Mouse (Mus musculus): ENCODE data around the gene Washc3. TPM values are rescaled to one million over a fixed set of nuclear protein-coding genes. Genes with fewer than 3 reads are reported as not detected.

Gene Washc3
- polyA plus RNA-seq, 1 experiment, result 14.4 TPM

- 31% methylated on average over 3 of the region's 3 CpGs for WGBS
- TF ChIP-seq POLR2A (IDR thresholded peaks at IDR 0.05; ENCODE audit: borderline replicate concordance, extremely low read depth, low read depth, low read length), result no peak
- no peak for TF ChIP-seq CTCF (IDR thresholded peaks at IDR 0.05; ENCODE audit: insufficient read depth, low read length)
- H3K4me1 ChIP-seq (ENCODE audit: control insufficient read depth, insufficient read depth, low read length), result no peaks in the 10 kb centered on the region
- DNase-seq, result no peak
- no peak overlapping the region for H3K4me3 ChIP-seq (replicated peaks; ENCODE audit: extremely low read depth, low read depth, low read length)
Measured at GRCm38 (mm10) chr10:88250300-88250699, 49.4 kb downstream of the Washc3 start.

GRCm38 (mm10) chr10:88252121-88252862, 51.4 kb downstream of the Washc3 start:
- 45% methylated on average over 9 of the region's 9 CpGs for WGBS
- no peak for TF ChIP-seq CTCF (IDR thresholded peaks at IDR 0.05; ENCODE audit: insufficient read depth, low read length)
- DNase-seq, result no peak

DNA sequence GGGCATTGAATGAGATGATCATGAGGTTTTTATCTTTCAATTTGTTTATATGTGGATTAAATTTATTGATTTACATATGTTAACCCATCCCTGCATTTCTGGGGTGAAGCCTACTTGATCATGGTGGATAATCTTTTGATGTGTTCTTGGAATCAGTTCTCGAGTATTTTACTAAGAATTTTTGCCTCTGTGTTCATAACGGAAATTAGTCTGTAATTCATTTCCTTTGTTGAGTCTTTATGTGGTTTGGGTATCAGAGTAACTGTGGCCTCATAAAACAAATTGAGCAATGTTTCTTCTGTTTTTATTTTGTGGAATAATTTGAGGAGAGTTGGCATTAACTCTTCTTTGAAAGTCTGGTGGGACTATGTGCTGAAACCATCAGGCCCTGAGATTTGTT, 54.7 kb downstream of the Washc3 start:
- no peak for DNase-seq
- TF ChIP-seq CTCF (IDR thresholded peaks at IDR 0.05; ENCODE audit: insufficient read depth, low read length), result no peak
- TF ChIP-seq POLR2A (IDR thresholded peaks at IDR 0.05; ENCODE audit: borderline replicate concordance, extremely low read depth, low read depth, low read length), result no peak

More at GRCm38 (mm10) chr10:88252121-88252862, 51.4 kb downstream of the Washc3 start:
- Histone ChIP-seq H3K4me1 (ENCODE audit: control insufficient read depth, insufficient read depth, low read length) (no peaks in the 10 kb centered on the region), H3K4me3 (replicated peaks; ENCODE audit: extremely low read depth, low read depth, low read length) (no peak overlapping the region)

DNA sequence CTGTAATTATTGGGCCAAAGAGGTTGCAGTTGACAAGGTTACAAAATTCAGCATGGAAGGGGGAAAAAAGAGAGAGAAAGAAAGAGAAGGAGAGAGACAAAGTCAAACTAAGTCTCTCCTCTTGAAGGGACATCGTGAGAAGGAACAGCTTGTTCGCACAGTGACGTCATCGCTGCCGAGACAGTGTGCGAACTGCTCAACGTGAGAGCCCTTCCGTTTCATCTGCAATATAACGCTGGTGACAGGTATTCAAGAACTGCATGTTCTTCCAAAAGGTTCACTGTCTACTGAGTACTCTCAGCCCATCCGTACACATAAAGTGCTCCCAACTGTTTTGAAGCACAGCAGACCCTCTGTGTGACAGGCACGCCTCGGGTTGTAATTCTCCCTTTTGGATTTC, 59.4 kb downstream of the Washc3 start:
- WGBS, result 52% methylated on average over 12 of the region's 12 CpGs
- H3K4me1 ChIP-seq (ENCODE audit: control insufficient read depth, insufficient read depth, low read length), result no peaks in the 10 kb centered on the region
- no peak for TF ChIP-seq CTCF (IDR thresholded peaks at IDR 0.05; ENCODE audit: insufficient read depth, low read length)
- no peak for TF ChIP-seq POLR2A (IDR thresholded peaks at IDR 0.05; ENCODE audit: borderline replicate concordance, extremely low read depth, low read depth, low read length)
- no peak for DNase-seq
- H3K4me3 ChIP-seq (replicated peaks; ENCODE audit: extremely low read depth, low read depth, low read length), result no peak overlapping the region

More for the DNA sequence above, 54.7 kb downstream of the Washc3 start:
- no peaks in the 10 kb centered on the region for H3K4me1 ChIP-seq (ENCODE audit: control insufficient read depth, insufficient read depth, low read length)
- 59% methylated on average over 2 of the region's 2 CpGs for WGBS
- no peak overlapping the region for H3K4me3 ChIP-seq (replicated peaks; ENCODE audit: extremely low read depth, low read depth, low read length)

DNA sequence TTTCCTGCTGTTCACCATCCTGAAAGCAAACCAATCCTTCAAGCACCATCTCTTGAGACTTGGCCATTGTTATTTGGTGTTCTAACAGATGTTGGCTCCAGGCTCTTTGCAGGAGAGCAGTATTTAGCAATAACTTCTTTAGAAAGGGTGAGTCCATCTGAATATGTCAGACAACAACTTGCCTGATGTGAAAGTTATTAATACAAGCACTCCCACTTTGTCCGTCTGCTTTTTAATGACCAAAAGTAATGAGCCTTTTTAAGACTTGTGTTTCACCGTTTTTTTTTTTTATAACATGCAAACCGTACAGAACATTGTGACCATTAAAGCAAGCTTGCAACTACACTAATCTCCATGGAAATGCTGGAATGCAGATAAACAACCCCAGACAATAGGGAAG, 60.3 kb downstream of the Washc3 start:
- no peak for DNase-seq
- TF ChIP-seq POLR2A (IDR thresholded peaks at IDR 0.05; ENCODE audit: borderline replicate concordance, extremely low read depth, low read depth, low read length), result no peak
- no peak for TF ChIP-seq CTCF (IDR thresholded peaks at IDR 0.05; ENCODE audit: insufficient read depth, low read length)
- WGBS, result 68% methylated on average over 3 of the region's 3 CpGs
- Histone ChIP-seq H3K4me3 (replicated peaks; ENCODE audit: extremely low read depth, low read depth, low read length) (no peak overlapping the region), H3K4me1 (ENCODE audit: control insufficient read depth, insufficient read depth, low read length) (no peaks in the 10 kb centered on the region)

DNA sequence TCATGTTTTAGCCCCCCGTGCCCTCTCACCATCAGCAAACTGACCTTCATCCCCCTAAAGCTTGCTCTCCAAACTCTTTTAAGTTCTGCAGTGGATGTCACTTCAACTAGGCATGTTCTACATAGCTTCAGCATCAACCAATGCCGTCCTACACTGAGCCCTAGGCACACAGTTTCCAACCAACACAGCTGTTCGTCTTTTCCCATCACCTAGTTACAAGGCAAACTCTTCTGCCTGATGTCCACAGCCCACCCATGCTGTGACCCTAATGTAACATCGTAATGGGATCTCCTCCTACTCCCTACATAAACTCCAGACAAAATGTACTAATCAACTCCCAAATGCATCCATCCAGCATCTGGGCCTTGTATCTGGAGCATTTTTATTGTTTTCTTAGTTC, 62.5 kb downstream of the Washc3 start:
- TF ChIP-seq CTCF (IDR thresholded peaks at IDR 0.05; ENCODE audit: insufficient read depth, low read length), result no peak
- TF ChIP-seq POLR2A (IDR thresholded peaks at IDR 0.05; ENCODE audit: borderline replicate concordance, extremely low read depth, low read depth, low read length), result no peak
- H3K4me3 ChIP-seq (replicated peaks; ENCODE audit: extremely low read depth, low read depth, low read length), result no peak overlapping the region
- H3K4me1 ChIP-seq (ENCODE audit: control insufficient read depth, insufficient read depth, low read length), result no peaks in the 10 kb centered on the region
- WGBS, result 54% methylated on average over 4 of the region's 4 CpGs
- no peak for DNase-seq

DNA sequence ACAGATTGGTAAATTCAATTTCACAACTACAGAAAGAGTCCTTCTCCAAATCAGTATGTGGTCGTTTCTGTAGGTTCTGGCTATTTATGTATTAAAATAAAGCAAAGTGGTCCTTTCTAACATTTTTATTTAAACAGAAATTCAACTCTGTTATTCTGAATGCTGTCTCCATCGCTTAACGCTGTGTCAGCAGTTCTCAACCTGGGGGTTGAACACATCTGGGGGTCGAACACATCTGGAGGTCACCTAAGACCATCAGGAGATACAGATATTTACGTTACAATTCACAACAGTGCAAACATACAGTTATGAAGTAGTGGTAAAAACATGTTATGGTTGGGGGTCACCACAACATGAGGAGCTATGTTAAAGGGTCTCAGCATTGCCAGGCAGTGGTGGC, 73.2 kb downstream of the Washc3 start:
- DNase-seq, result no peak
- no peak for TF ChIP-seq POLR2A (IDR thresholded peaks at IDR 0.05; ENCODE audit: borderline replicate concordance, extremely low read depth, low read depth, low read length)
- no peak for TF ChIP-seq CTCF (IDR thresholded peaks at IDR 0.05; ENCODE audit: insufficient read depth, low read length)
- Histone ChIP-seq H3K4me3 (replicated peaks; ENCODE audit: extremely low read depth, low read depth, low read length) (no peak overlapping the region), H3K4me1 (ENCODE audit: control insufficient read depth, insufficient read depth, low read length) (no peaks in the 10 kb centered on the region)
- 78% methylated on average over 5 of the region's 5 CpGs for WGBS

- WGBS, result 62% methylated on average over 3 of the region's 3 CpGs
- no peaks in the 10 kb centered on the region for H3K4me1 ChIP-seq (ENCODE audit: control insufficient read depth, insufficient read depth, low read length)
- no peak overlapping the region for H3K4me3 ChIP-seq (replicated peaks; ENCODE audit: extremely low read depth, low read depth, low read length)
- TF ChIP-seq CTCF (IDR thresholded peaks at IDR 0.05; ENCODE audit: insufficient read depth, low read length) (no peak), POLR2A (IDR thresholded peaks at IDR 0.05; ENCODE audit: borderline replicate concordance, extremely low read depth, low read depth, low read length) (no peak)
- DNase-seq, result no peak
Measured at GRCm38 (mm10) chr10:88281699-88282098, 80.8 kb downstream of the Washc3 start.

DNA sequence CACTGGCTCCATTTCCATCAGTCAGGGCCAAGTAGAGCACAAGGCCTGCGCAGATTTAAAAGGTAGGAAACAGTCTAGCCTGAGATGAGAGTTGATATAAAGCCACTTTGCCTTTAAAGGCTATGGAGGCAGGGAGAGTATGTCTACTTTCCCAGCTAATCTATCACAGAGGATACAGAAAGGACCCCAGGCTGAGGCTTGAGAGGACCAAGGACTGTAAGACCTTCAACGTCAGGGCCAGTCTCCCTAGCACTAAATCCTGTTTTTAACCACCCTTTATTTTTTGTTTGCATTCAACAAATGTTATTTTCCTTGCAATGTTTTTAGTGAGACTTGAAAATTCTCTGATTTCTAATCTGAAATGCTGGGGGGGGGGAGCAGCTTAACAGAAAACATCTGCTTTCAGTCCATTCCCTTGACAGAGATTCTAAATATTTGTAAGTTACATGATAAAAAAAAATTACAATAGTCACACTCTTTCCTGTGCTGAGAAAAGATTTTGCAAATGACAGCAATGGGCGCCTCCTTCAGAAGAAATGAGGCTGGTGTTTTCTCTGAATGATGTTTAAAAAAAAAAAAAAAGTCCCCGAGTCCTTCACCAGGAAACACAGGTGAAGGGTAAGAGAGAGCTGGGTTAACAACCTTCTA, 83.6 kb downstream of the Washc3 start:
- DNase-seq, result no peak
- TF ChIP-seq POLR2A (IDR thresholded peaks at IDR 0.05; ENCODE audit: borderline replicate concordance, extremely low read depth, low read depth, low read length) (no peak), CTCF (IDR thresholded peaks at IDR 0.05; ENCODE audit: insufficient read depth, low read length) (no peak)
- Histone ChIP-seq H3K4me1 (ENCODE audit: control insufficient read depth, insufficient read depth, low read length) (no peaks in the 10 kb centered on the region), H3K4me3 (replicated peaks; ENCODE audit: extremely low read depth, low read depth, low read length) (no peak overlapping the region)
- 62% methylated on average over 4 of the region's 4 CpGs for WGBS

DNA sequence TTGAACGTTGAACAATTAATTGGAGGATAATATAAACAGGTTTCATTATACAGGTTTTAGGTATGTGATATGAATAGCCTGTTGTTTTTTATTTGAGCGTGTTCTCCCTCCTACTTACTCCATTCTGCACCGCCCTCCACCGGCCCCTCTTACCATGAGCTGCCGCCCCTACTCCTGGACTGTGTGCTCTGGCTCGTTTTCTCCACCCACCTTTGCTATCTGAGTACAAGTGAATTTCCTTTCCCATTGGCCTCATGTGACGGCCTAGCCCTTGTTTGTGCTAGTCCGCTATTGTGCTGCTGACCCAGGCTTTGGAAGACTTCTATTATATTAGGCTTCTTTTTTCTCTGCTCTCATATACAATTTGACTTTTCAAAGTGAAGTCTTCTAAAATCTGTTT, 86.4 kb downstream of the Washc3 start:
- no peak for DNase-seq
- Histone ChIP-seq H3K4me1 (ENCODE audit: control insufficient read depth, insufficient read depth, low read length) (no peaks in the 10 kb centered on the region), H3K4me3 (replicated peaks; ENCODE audit: extremely low read depth, low read depth, low read length) (no peak overlapping the region)
- 67% methylated on average over 8 of the region's 8 CpGs for WGBS
- TF ChIP-seq POLR2A (IDR thresholded peaks at IDR 0.05; ENCODE audit: borderline replicate concordance, extremely low read depth, low read depth, low read length) (no peak), CTCF (IDR thresholded peaks at IDR 0.05; ENCODE audit: insufficient read depth, low read length) (no peak)
